Mouse (Mus musculus): ENCODE measurements around the gene Sppl2c. TPM values are rescaled to one million over a fixed set of nuclear protein-coding genes. Genes with fewer than 3 reads are reported as not detected.
"Not testable (repeated sequence)": the region's sequence is repeated elsewhere in the genome, so short reads cannot be mapped to it uniquely, and the experiment has no call there.

Gene Sppl2c
- total RNA-seq, 2 experiments from 2014 or later, result not detected

DNA sequence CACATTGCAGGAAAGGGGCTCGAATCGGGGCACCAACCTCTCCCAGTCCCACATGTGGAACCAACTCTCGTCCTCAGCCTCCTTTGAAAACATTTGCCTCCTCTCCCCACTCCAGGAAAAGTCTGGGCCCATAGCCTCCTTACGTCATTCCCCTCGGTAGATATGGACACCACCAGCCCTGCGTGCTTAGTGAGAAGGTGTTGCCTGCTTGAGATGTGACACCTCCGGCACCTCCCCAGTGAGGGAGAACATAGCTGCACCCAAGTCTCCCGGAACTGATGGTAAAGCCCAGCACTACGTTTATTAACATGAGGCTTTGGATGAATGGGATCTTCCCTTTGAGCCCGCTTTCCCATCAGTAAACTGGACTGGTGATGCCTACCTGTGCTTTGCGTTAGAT lies 9.3 kb downstream of the Sppl2c start:
- intact Hi-C loops (cut with DNase I), result no loop called here

DNA sequence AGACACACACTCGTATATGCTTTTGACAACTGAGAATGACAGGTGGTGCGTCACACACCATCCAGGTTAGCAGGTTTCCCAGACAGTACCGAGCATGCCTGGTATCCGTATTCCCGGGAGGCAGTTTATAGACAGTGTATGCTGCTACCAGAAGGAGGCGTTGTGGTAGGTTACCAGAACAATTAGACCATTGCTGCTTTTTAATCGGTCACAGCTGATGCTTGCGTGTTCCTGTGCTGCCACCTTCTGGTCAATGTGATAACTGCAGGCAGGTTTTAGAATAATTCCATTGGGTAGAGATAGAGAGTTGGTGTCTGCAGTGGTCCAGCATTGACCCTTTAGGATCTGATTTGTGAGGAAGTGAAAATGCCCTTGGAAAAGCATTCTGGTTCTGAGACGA lies 9.7 kb downstream of the Sppl2c start:
- intact Hi-C loops (cut with DNase I), result no loop called here
- peak; percentile 77 to 91 for DNase-seq

More for the DNA sequence above, 9.3 kb downstream of the Sppl2c start:
- no peak for DNase-seq

GRCm38 (mm10) chr11:104197861-104198260 lies 11.7 kb downstream of the Sppl2c start:
- peak; percentile 50 to 75 for DNase-seq
- intact Hi-C loops (cut with DNase I), result no loop called here

- intact Hi-C loops (cut with DNase I), result no loop called here
- DNase-seq, result no peak
Measured at GRCm38 (mm10) chr11:104203271-104203670, 17.1 kb downstream of the Sppl2c start.

GRCm38 (mm10) chr11:104206573-104206972 lies 20.4 kb downstream of the Sppl2c start:
- intact Hi-C loops (cut with DNase I), result no loop called here
- DNase-seq, result no peak

DNA sequence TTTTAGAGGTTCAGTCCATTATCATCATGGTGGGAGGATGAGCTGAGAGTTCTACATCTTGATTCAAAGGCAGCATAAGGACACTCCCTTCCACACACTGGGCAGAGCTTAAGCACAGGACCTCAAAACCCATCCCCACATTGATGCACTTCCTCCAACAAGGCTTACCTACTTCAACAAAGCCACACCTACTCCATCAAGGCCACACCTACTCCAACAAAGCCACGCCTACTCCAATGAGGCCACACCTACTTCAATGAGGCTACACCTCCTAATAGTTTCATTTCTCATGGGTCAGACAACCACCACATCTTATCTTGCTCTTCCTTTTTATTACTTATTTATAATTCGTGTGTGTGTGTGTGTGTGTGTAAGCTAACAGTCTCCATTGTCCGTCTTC lies 22.9 kb downstream of the Sppl2c start:
- DNase-seq, result no peak
- intact Hi-C loops (cut with DNase I), result no loop called here

DNA sequence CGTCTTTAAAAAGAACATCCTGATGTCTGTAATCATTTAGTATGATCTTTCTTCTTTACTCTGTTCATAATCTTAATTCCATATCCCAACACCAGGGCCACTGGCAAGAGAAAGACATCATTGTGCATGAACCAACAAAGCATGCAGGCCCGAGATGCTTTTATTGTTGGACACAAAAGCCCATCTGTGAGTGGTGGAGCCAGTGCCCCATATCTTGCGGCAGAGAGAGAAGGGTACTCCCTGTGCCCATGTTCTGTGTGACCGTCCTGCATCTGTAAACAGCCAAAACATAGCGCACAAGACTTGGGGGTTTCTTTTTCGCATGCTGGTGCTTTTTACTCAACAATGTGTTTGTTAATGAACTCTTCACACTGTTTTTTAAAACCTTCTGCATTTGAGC lies 25.1 kb downstream of the Sppl2c start:
- intact Hi-C loops (cut with DNase I), result no loop called here
- DNase-seq, result no peak

DNA sequence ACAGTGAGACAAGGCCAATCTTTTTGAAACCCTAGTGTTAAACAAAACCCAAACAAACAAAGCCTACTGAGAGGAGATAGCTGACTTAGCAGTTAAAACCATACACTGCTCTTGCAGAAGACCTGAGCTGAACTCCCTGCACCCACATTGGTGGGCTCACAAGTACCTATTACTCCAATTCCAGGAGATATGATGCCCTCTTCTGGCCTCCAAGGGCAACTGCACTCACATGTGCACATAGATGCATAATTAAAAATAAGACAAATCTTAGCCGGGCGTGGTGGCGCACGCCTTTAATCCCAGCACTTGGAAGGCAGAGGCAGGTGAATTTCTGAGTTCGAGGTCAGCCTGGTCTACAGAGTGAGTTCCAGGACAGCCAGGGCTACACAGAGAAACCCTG lies 28.0 kb downstream of the Sppl2c start:
- DNase-seq; intact Hi-C loops (cut with DNase I): not testable (repeated sequence)

DNA sequence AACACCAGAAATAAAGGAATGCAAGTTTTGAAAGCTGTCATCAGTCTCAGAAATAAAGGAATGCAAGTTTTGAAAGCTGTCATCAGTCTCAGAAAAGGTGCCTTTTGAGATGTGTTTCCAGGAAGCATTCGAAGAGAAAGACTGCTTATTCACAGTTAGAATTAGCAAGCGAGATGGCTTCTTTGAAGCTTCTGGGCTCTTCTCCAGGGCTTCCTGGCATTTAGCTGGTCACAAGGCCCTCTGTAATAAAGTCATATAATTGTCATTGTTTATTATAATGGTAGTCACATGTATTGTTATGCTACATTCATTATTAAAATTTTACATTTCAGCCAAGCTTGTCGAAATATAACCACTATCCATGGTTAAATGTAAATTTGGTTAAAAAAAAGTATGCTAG lies 31.9 kb downstream of the Sppl2c start:
- DNase-seq, result no peak
- intact Hi-C loops (cut with DNase I), result no loop called here

- DNase-seq, result no peak
- intact Hi-C loops (cut with DNase I), result no loop called here
Measured at GRCm38 (mm10) chr11:104220291-104220690, 34.2 kb downstream of the Sppl2c start.

DNA sequence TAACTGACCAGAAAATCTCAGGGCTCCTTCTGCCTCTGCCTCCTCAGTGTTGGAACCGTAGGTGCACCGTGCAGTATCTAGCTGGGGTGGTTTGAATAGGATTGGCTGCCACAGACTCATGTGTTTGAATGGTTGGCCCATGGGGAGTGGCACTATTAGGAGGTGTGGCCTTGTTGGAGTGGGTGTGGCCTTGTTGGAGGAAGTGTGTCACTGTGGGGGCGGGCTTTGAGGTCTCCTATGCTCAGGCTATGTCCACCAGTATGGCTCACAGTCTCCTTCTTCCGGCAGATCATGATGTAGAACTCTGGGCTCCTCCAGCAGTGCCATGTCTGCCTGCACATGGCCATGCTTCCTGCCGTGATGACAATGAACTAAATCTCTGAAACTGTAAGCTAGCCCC lies 35.6 kb downstream of the Sppl2c start:
- intact Hi-C loops (cut with DNase I), result no loop called here
- DNase-seq, result no peak

GRCm38 (mm10) chr11:104223301-104223700 lies 37.2 kb downstream of the Sppl2c start:
- DNase-seq, result no peak
- intact Hi-C loops (cut with DNase I), result no loop called here

DNA sequence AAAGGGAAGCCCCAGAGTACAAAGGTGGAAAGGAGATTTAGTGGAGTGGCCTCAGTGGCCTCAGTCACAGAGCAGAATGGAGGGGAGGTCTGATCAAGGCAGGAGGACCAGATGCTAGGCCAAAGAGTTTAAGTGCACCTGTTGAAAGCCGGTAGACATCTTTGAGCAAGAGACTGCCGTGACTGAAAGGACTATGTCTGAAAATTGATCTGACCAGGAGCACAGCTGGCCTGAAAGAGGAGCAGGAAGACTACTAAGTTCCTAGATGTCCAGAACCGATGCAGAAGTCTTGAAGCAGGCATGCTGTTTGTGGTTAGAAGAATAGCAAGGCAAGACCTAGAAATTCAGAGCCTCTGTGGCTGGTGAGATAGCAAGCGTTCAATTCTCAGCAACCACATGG lies 43.3 kb downstream of the Sppl2c start:
- intact Hi-C loops (cut with DNase I), result no loop called here
- no peak for DNase-seq

- DNase-seq, result no peak
- intact Hi-C loops (cut with DNase I), result loop anchor here (2.0 kb wide), 1 partner anchor 49 kb away; no protein-coding TSS in a partner anchor
Measured at GRCm38 (mm10) chr11:104230066-104230778, 44.1 kb downstream of the Sppl2c start.

DNA sequence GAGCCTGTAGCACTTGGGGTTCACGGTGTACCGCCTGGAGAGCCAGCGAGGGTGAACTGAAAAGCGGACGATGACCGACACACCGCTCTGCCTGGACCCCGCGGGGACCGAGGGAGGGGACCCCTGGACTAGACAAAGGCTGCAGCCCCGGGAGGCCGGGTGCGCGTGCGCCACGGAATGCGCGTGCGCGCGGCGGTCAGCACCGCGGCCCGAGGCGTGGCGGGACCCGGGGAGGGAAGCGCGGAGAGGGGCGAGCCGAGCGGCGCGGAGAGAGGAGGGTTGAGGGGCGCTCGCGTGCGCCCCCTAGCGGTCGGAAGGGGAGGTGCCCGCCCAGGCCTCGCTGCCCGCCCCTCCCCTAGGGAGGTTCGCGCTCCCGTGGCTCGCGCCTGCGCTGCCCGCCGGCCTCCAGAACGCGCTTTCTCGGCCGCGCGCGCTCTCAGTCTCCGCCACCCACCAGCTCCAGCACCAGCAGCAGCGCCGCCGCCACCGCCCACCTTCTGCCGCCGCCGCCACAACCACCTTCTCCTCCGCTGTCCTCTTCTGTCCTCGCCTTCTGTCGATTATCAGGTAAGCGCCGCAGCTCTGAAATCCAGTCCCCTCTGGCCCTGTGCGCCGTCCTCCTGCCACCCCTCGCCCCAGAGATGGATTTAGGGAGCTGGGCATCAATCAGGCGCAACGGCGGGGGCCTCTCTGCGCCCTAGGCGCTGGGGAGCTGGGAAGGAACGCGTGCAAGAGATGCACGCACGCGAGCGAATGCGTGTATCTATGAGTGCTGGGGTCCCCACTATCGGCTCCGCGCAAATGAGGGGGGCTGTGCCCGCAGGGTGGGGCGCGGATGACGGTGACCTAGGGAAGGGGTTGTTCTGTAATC lies 45.1 kb downstream of the Sppl2c start, which contains the start of gene Mapt:
Gene Mapt, plus strand, starts transcription at position 350 of the 871 bp plus-strand sequence.
- peak; percentile 89 for DNase-seq
- intact Hi-C loops (cut with DNase I), result loop anchor here (2.0 kb wide), 1 partner anchor 48 kb away; no protein-coding TSS in a partner anchor

DNA sequence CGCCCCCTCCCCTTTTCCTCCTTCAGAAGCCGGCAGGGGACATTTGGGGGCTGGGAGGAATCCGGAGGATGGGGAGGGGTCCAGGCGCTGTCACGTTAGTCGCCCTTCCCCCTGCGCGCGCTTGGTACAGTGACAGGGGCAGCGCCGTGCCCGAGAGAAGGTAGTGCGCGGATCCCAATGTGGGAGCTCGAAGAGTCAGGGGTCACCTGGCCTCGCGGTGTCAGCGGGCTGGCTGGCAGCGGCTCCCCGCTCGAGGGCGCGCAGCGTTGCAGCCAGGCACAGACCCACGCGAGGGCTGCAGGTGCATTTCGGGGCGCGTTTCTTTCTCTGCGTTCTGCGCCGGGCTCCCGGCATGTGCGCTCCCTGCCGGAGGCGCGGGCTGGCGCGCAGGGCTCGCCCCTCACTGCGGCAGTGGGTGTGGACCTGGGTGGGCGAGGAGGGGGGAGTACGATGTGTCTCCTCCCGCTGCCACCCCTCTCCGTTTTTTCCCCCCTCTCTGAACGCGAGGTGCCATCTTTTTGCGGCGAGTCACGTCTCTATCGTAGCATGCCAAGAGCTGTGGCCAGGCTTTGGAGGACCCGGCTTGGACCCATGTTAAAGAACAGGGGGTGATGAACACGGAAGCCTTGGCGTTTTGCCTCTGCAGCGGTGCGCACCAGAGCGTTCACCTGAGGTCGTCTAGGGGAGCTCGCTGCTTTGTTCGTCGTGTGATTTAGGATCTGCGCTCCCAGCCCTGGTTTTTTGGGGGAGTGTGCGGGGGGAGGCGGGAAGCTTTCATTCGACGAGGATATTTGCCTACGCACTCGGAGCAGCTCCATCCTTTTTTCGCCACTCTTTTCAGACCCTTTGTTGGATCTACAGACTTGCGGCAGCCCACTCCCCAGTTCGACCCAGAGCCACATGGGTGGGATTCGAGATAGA lies 46.3 kb downstream of the Sppl2c start:
- peak; percentile 47 for DNase-seq
- intact Hi-C loops (cut with DNase I), result no loop called here

DNA sequence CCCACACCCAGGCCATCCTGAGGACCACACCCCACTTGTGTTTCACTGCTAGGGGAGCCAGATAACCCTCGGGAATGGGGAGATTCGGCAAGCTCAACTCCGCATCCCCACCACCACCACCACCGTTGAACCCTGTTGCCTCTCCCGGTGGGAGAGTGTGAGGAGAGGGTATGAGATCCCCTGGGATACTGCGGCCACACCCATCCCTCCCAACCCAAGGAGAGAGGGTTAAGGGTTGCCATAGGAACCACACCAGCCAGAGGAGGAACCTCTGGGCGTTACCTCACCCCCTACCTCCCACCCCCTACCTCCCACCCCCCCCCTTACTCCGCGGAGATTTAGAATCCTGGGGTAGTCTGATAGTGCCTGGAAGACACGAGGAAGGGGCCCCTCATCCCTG lies 47.0 kb downstream of the Sppl2c start:
- intact Hi-C loops (cut with DNase I), result no loop called here
- no peak for DNase-seq

GRCm38 (mm10) chr11:104233574-104234206 lies 47.6 kb downstream of the Sppl2c start:
- DNase-seq, result no peak
- intact Hi-C loops (cut with DNase I), result no loop called here

DNA sequence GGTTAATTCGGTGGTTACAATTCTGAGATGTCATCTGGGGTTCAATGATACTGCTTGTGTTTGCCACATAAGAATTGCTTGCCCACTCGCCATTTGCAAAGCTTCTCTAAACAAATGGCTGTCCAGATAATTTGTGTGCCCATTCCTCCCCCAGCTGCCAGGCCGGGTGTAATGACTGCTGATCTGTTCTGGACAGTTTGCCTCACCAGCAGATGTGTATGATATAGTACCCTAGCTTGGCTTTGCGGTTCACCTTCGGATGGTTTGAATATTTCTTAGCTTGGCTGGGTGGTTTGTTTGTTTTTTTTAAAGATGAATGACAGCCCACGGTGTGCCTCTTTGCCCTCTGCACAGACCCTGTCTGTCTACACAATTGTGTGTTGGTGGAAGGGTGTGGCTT lies 48.6 kb downstream of the Sppl2c start:
- DNase-seq, result no peak
- intact Hi-C loops (cut with DNase I), result no loop called here

DNA sequence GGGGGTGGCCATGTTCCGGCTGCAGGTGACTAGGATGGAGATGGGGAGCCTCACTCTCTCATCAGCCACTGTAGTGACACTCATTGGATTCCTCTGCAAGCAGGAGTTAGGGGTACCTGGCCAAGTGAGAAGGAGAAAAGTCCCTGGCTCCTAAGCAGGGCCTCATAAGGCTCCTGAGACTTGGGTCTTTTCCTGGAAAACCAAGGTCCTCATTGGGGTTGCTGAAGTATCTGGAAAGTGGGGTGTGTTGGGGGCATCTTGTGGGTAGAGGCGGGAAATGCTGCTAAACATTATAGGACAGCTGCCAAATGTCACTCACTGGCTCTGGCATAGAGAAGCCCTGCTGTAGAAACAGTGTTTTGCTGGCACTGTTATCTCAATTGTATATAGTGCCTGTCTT lies 49.8 kb downstream of the Sppl2c start:
- DNase-seq, result no peak
- intact Hi-C loops (cut with DNase I), result no loop called here
